Mouse (Mus musculus): ENCODE data around the gene Sorbs1. TPM values are rescaled to one million over a fixed set of nuclear protein-coding genes. Genes with fewer than 3 reads are reported as not detected.

The Sorbs1 gene
- polyA plus RNA-seq, 1 experiment from 2014 or later, result 81.0 TPM

GRCm38 (mm10) chr19:40256376-40257050 is 257.1 kb downstream of the Sorbs1 start:
- Histone ChIP-seq H3K4me1 (peaks cover 9% of the 10 kb centered on the region; the same call in 1 of the 2 replicates), H3K9me3 (no peaks in the 10 kb centered on the region), H3K27me3 (replicated peaks) (no peaks in the 10 kb centered on the region), H3K4me2 (no peak overlapping the region), H3K27ac (peak overlapping the region; percentile 16; the same call in 1 of the 2 replicates), H3K36me3 (no peaks in the 10 kb centered on the region), H3K9ac (no peak overlapping the region), H3K4me3 (replicated peaks) (no peak overlapping the region)
- peak; percentile 39; the same call in 1 of the 2 replicates for ATAC-seq (ENCODE audit: insufficient read depth, low FRiP score, low read depth)
- WGBS, result 60% methylated on average over 2 of the region's 2 CpGs

- H3K4me1 ChIP-seq, result peaks cover 9% of the 10 kb centered on the region; the same call in 1 of the 2 replicates
- no peak for ATAC-seq (ENCODE audit: insufficient read depth, low FRiP score, low read depth)
- H3K27me3 ChIP-seq (replicated peaks), result no peaks in the 10 kb centered on the region
- H3K9me3 ChIP-seq, result no peaks in the 10 kb centered on the region
- H3K36me3 ChIP-seq, result no peaks in the 10 kb centered on the region
- 0 out of 2 replicates have a peak overlapping the region, but pooled peaks have one; percentile 16 for H3K27ac ChIP-seq
- WGBS, result 48% methylated on average over 1 of the region's 1 CpGs
- no peak overlapping the region for H3K9ac ChIP-seq
- no peak overlapping the region for H3K4me2 ChIP-seq
- no peak overlapping the region for H3K4me3 ChIP-seq (replicated peaks)
These were observed 258.0 kb downstream of the Sorbs1 start for GRCm38 (mm10) chr19:40255561-40255960.

- no peak overlapping the region for H3K4me3 ChIP-seq (replicated peaks)
- H3K4me2 ChIP-seq, result no peak overlapping the region
- ATAC-seq (ENCODE audit: insufficient read depth, low FRiP score, low read depth), result no peak
- 80% methylated on average over 3 of the region's 3 CpGs for WGBS
- no peaks in the 10 kb centered on the region for H3K27me3 ChIP-seq (replicated peaks)
- H3K9ac ChIP-seq, result no peak overlapping the region
- H3K36me3 ChIP-seq, result no peaks in the 10 kb centered on the region
- peaks cover 9% of the 10 kb centered on the region; the same call in 1 of the 2 replicates for H3K4me1 ChIP-seq
- H3K27ac ChIP-seq, result no peak overlapping the region
- H3K9me3 ChIP-seq, result no peaks in the 10 kb centered on the region
These were observed 258.8 kb downstream of the Sorbs1 start for GRCm38 (mm10) chr19:40254741-40255140.

- no peak overlapping the region for H3K4me3 ChIP-seq (replicated peaks)
- 44% methylated on average over 13 of the region's 13 CpGs for WGBS
- H3K4me2 ChIP-seq, result no peak overlapping the region
- H3K27ac ChIP-seq, result no peak overlapping the region
- no peaks in the 10 kb centered on the region for H3K27me3 ChIP-seq (replicated peaks)
- H3K9ac ChIP-seq, result no peak overlapping the region
- no peaks in the 10 kb centered on the region for H3K36me3 ChIP-seq
- peaks cover 9% of the 10 kb centered on the region; the same call in 1 of the 2 replicates for H3K4me1 ChIP-seq
- H3K9me3 ChIP-seq, result no peaks in the 10 kb centered on the region
- no peak for ATAC-seq (ENCODE audit: insufficient read depth, low FRiP score, low read depth)
These were observed 259.8 kb downstream of the Sorbs1 start for GRCm38 (mm10) chr19:40253768-40254167.

- Histone ChIP-seq H3K36me3 (no peaks in the 10 kb centered on the region), H3K4me1 (no peaks in the 10 kb centered on the region), H3K4me3 (replicated peaks) (no peak overlapping the region), H3K9ac (no peak overlapping the region), H3K4me2 (no peak overlapping the region), H3K27ac (no peak overlapping the region), H3K27me3 (replicated peaks) (no peaks in the 10 kb centered on the region), H3K9me3 (no peaks in the 10 kb centered on the region)
- no peak for ATAC-seq (ENCODE audit: insufficient read depth, low FRiP score, low read depth)
- 84% methylated on average over 4 of the region's 4 CpGs for WGBS
These were observed 262.5 kb downstream of the Sorbs1 start for GRCm38 (mm10) chr19:40251115-40251514.

DNA sequence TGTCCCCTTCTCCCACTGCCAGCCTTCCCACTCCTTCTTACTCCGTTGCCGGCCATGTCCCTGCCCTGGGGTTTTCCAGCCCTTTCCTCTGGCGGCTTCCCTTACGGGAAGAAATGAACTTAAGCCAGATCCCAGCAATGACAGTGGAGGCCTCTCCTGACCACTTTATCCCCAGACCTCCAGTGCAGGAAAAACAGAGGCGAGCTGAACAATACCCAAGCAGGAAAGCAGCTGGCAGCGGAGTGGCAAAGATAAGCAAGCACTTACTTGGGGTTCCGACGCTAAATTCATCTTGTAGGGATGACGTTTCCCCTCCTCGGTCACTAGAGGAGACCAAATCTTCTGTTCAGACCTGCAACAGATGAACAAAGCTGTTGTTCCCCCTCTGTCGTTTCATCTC is 264.2 kb downstream of the Sorbs1 start:
- H3K36me3 ChIP-seq, result no peaks in the 10 kb centered on the region
- H3K4me1 ChIP-seq, result no peaks in the 10 kb centered on the region
- H3K9me3 ChIP-seq, result no peaks in the 10 kb centered on the region
- no peak overlapping the region for H3K9ac ChIP-seq
- no peaks in the 10 kb centered on the region for H3K27me3 ChIP-seq (replicated peaks)
- no peak overlapping the region for H3K4me2 ChIP-seq
- H3K27ac ChIP-seq, result no peak overlapping the region
- ATAC-seq (ENCODE audit: insufficient read depth, low FRiP score, low read depth), result no peak
- H3K4me3 ChIP-seq (replicated peaks), result no peak overlapping the region
- WGBS, result 67% methylated on average over 11 of the region's 11 CpGs

- ATAC-seq (ENCODE audit: insufficient read depth, low FRiP score, low read depth), result no peak
- Histone ChIP-seq H3K27ac (no peak overlapping the region), H3K9ac (no peak overlapping the region), H3K27me3 (replicated peaks) (no peaks in the 10 kb centered on the region), H3K4me3 (replicated peaks) (no peak overlapping the region), H3K4me1 (no peaks in the 10 kb centered on the region), H3K9me3 (no peaks in the 10 kb centered on the region), H3K4me2 (no peak overlapping the region), H3K36me3 (no peaks in the 10 kb centered on the region)
- 95% methylated on average over 5 of the region's 5 CpGs for WGBS
These were observed 265.1 kb downstream of the Sorbs1 start for GRCm38 (mm10) chr19:40248476-40248875.

DNA sequence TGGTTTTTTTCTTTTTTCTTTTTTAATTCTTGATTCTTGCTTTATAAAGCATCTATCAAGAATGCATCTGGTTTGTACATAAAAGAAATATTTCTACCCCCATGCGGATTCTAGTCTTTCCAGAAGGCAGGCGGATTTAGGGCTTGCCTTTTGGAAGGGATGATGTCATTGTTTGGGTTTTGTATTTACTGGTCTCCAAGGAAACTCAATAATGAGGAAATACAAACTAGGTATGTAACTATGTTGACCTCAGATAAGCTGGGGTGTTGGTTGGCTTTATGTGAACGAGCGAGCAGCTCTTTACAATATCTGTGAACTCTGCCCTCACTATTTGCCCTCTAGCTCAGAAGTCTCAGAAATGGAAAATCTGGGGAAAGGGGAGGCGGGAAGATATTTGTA is 266.3 kb downstream of the Sorbs1 start:
- Histone ChIP-seq H3K36me3 (0 out of 2 replicates have a peak, but pooled peaks cover 4% of the 10 kb centered on the region), H3K4me2 (no peak overlapping the region), H3K4me3 (replicated peaks) (no peak overlapping the region), H3K27ac (no peak overlapping the region), H3K9ac (no peak overlapping the region), H3K4me1 (no peaks in the 10 kb centered on the region), H3K9me3 (no peaks in the 10 kb centered on the region), H3K27me3 (replicated peaks) (no peaks in the 10 kb centered on the region)
- peak; percentile 88 for ATAC-seq (ENCODE audit: insufficient read depth, low FRiP score, low read depth)
- 35% methylated on average over 5 of the region's 5 CpGs for WGBS

- no peak overlapping the region for H3K9ac ChIP-seq
- no peak overlapping the region for H3K4me3 ChIP-seq (replicated peaks)
- no peaks in the 10 kb centered on the region for H3K4me1 ChIP-seq
- 0 out of 2 replicates have a peak, but pooled peaks cover 4% of the 10 kb centered on the region for H3K36me3 ChIP-seq
- no peak overlapping the region for H3K4me2 ChIP-seq
- 84% methylated on average over 7 of the region's 7 CpGs for WGBS
- H3K9me3 ChIP-seq, result no peaks in the 10 kb centered on the region
- no peaks in the 10 kb centered on the region for H3K27me3 ChIP-seq (replicated peaks)
- no peak overlapping the region for H3K27ac ChIP-seq
- ATAC-seq (ENCODE audit: insufficient read depth, low FRiP score, low read depth), result no peak
These were observed 266.8 kb downstream of the Sorbs1 start for GRCm38 (mm10) chr19:40246646-40247267.

Other genes starting within 250 kb of the Sorbs1 start
- 192 and 198 TPM in 2 replicates for gene Pdlim1, start 241.9 kb downstream of the Sorbs1 start, polyA plus RNA-seq (2015; fragmentation: Nextera tagmentation; extraction: Ambion mirVana)
- 99.9 and 120 TPM in 2 replicates for gene Aldh18a1, start 74.7 kb upstream of the Sorbs1 start, polyA plus RNA-seq (2015; fragmentation: Nextera tagmentation; extraction: Ambion mirVana)
- 7.7 and 10.5 TPM in 2 replicates for gene Tctn3, start 98.5 kb upstream of the Sorbs1 start, polyA plus RNA-seq (2015; fragmentation: Nextera tagmentation; extraction: Ambion mirVana)
- gene Entpd1, start 98.6 kb upstream of the Sorbs1 start, polyA plus RNA-seq (2015; fragmentation: Nextera tagmentation; extraction: Ambion mirVana), result 10.3 and 10.9 TPM in 2 replicates
- 0.17 and 0.40 TPM in 2 replicates for gene Cc2d2b, start 235.0 kb upstream of the Sorbs1 start, polyA plus RNA-seq (2015; fragmentation: Nextera tagmentation; extraction: Ambion mirVana)